Mouse (Mus musculus) limb, embryonic 14.5 days (tissue): ENCODE data around the gene Rasip1. TPM values are rescaled to one million over a fixed set of nuclear protein-coding genes. Genes with fewer than 3 reads are reported as not detected.

Experiments
- ATAC-seq: fragments of 200-750 bp; cut with Nextera tagmentation; 2 replicates; pipeline ENCODE4 v1.8.0; 2017; ENCODE audit warnings: low read depth, moderate number of reproducible peaks, moderate TSS enrichment; ENCODE audit not compliant: low FRiP score
- DNase-seq: peaks from one replicate; pipeline ENCODE4 v3.0.0-alpha.2; 2015; ENCODE audit warnings: low spot score
- H3K27ac ChIP-seq: fragments of 300-500 bp; sonication (generic); replicated peaks from 2 replicates; pipeline ENCODE4 v1.5.1; 2014; ENCODE audit warnings: low read depth, mild to moderate bottlenecking, low read length, moderate library complexity, mixed read lengths
- H3K27me3 ChIP-seq: fragments of 300-500 bp; sonication (generic); 2 replicates; pipeline ENCODE4 v1.6.1; 2014; ENCODE audit warnings: low read length, mixed read lengths; ENCODE audit not compliant: control insufficient read depth, insufficient read depth
- H3K36me3 ChIP-seq: fragments of 300-500 bp; sonication (generic); 2 replicates; pipeline ENCODE4 v1.6.1; 2014; ENCODE audit warnings: mild to moderate bottlenecking, low read length, moderate library complexity, mixed read lengths; ENCODE audit not compliant: control insufficient read depth, insufficient read depth
- H3K4me1 ChIP-seq: fragments of 300-500 bp; sonication (generic); 2 replicates; pipeline ENCODE4 v1.6.1; 2014; ENCODE audit warnings: antibody characterized with exemption, low read length, mixed read lengths; ENCODE audit not compliant: control insufficient read depth, insufficient read depth
- H3K4me2 ChIP-seq: fragments of 300-500 bp; sonication (generic); replicated peaks from 2 replicates; pipeline ENCODE4 v1.6.1; 2014; ENCODE audit warnings: low read depth, mild to moderate bottlenecking, low read length, moderate library complexity; ENCODE audit not compliant: severe bottlenecking
- H3K4me3 ChIP-seq: fragments of 300-500 bp; sonication (generic); replicated peaks from 2 replicates; pipeline ENCODE4 v1.5.1; 2014; ENCODE audit warnings: low read length
- H3K9ac ChIP-seq: fragments of 300-500 bp; sonication (generic); 2 replicates; pipeline ENCODE4 v1.6.1; 2014; ENCODE audit warnings: mild to moderate bottlenecking, low read depth, low read length, moderate library complexity; ENCODE audit not compliant: severe bottlenecking
- H3K9me3 ChIP-seq: fragments of 300-500 bp; sonication (generic); 2 replicates; pipeline ENCODE4 v1.6.1; 2016; ENCODE audit warnings: low read length; ENCODE audit not compliant: control insufficient read depth
- POLR2A ChIP-seq: fragments of 200-500 bp; IDR thresholded peaks from 2 replicates; pipeline ENCODE4 v1.8.0; 2012; ENCODE audit warnings: inconsistent platforms, mild to moderate bottlenecking, moderate library complexity, borderline replicate concordance; ENCODE audit not compliant: insufficient read depth, insufficient read length; ENCODE audit errors: extremely low read depth
- WGBS: fragments of 180-500 bp; shearing (Covaris S2); extraction: QIAGEN DNeasy Blood & Tissue Kit; methylation state at CpG from one replicate; pipeline ENCODE4 v1.1.7; 2014; 5-methylcytosine and 5-hydroxymethylcytosine counted together
- polyA plus RNA-seq, 2 experiments: library from polyadenylated mRNA; depleted of rRNA in 1 of 2; stranded (reverse) in 1 of 2; unstranded in 1 of 2; fragments of >200 nt; fragmentation: Nextera tagmentation in 1 of 2; extraction: Ambion mirVana in 1 of 2; gene quantifications; 2 replicates each; pipeline versions ENCODE4 v1.2.1 to v1.2.3; 2012 to 2014

Rasip1 gene
- polyA plus RNA-seq, 2 experiments = 11.0 to 14.1 TPM

GRCm38 (mm10) chr7:45638623-45639401, 11.5 kb downstream of the Rasip1 start:
- Histone ChIP-seq H3K27me3 (no peaks in the 10 kb centered on the region), H3K9me3 (no peaks in the 10 kb centered on the region), H3K4me3 (peak overlapping the region; percentile 29), H3K36me3 (0 out of 2 replicates have a peak, but pooled peaks cover 7% of the 10 kb centered on the region), H3K9ac (peak overlapping the region; percentile 38; the same call in 1 of the 2 replicates), H3K27ac (no peak overlapping the region), H3K4me1 (peaks cover 30% of the 10 kb centered on the region), H3K4me2 (peak overlapping the region; percentile 52)
- peak; percentile 67; the same call in 1 of the 2 replicates for TF ChIP-seq POLR2A
- 19% methylated on average over 29 of the region's 29 CpGs for WGBS
- ATAC-seq (peak; percentile 85), DNase-seq (peak; percentile 98)

GRCm38 (mm10) chr7:45639561-45640027, 12.3 kb downstream of the Rasip1 start, which contains the start of gene Mamstr:
Gene Mamstr (plus strand): TSS chr7:45639977.
- H3K36me3 ChIP-seq = 0 out of 2 replicates have a peak, but pooled peaks cover 7% of the 10 kb centered on the region
- no peaks in the 10 kb centered on the region for H3K9me3 ChIP-seq
- DNase-seq (peak; percentile 73), ATAC-seq (peak; percentile 12; the same call in 1 of the 2 replicates)
- 0 out of 2 replicates have a peak within 1 kb of the TSS, but pooled peaks have one; percentile 52 for H3K4me2 ChIP-seq
- TF ChIP-seq POLR2A = no peak
- no peaks in the 10 kb centered on the region for H3K27me3 ChIP-seq
- peaks cover 33% of the 10 kb centered on the region for H3K4me1 ChIP-seq
- H3K27ac ChIP-seq = no peak within 1 kb of the TSS; the same call in 1 of the 2 replicates
- 27% methylated on average over 19 of the region's 19 CpGs for WGBS
- H3K9ac ChIP-seq = no peak within 1 kb of the TSS
- H3K4me3 ChIP-seq = peak within 1 kb of the TSS; percentile 7; the same call in 1 of the 2 replicates

- Histone ChIP-seq H3K27me3 (no peaks in the 10 kb centered on the region), H3K9me3 (no peaks in the 10 kb centered on the region), H3K36me3 (0 out of 2 replicates have a peak, but pooled peaks cover 7% of the 10 kb centered on the region), H3K27ac (no peak overlapping the region; the same call in 1 of the 2 replicates), H3K9ac (no peak overlapping the region), H3K4me1 (peaks cover 35% of the 10 kb centered on the region), H3K4me3 (peak overlapping the region; percentile 7; the same call in 1 of the 2 replicates), H3K4me2 (0 out of 2 replicates have a peak overlapping the region, but pooled peaks have one; percentile 15)
- no peak for ATAC-seq
- TF ChIP-seq POLR2A = no peak
- WGBS = 75% methylated on average over 19 of the region's 19 CpGs
- DNase-seq = no peak
Measured at GRCm38 (mm10) chr7:45640191-45640957, 13.1 kb downstream of the Rasip1 start.

- Histone ChIP-seq H3K36me3 (0 out of 2 replicates have a peak, but pooled peaks cover 3% of the 10 kb centered on the region), H3K9me3 (no peaks in the 10 kb centered on the region), H3K27ac (peak overlapping the region; percentile 62), H3K4me1 (peaks cover 35% of the 10 kb centered on the region), H3K4me2 (peak overlapping the region; percentile 77), H3K27me3 (no peaks in the 10 kb centered on the region), H3K4me3 (peak overlapping the region; percentile 43), H3K9ac (peak overlapping the region; percentile 40)
- ATAC-seq = no peak
- TF ChIP-seq POLR2A = no peak
- DNase-seq = peak; percentile 70
- WGBS = 46% methylated on average over 14 of the region's 17 CpGs
Measured at GRCm38 (mm10) chr7:45641391-45642040, 14.2 kb downstream of the Rasip1 start.
